Mouse (Mus musculus) left cerebral cortex, postnatal 10 days (tissue): Measurements from ENCODE around the gene Bbx. TPM values are rescaled to one million over a fixed set of nuclear protein-coding genes. Genes with fewer than 3 reads are reported as not detected.

Experiments
- total RNA-seq, 2 experiments: library from RNA; stranded (reverse); gene quantifications; 2 replicates each; pipeline ENCODE4 v1.2.3; 2021

Bbx gene
- total RNA-seq, 2 experiments from 2014 or later, result 8.8 to 9.3 TPM

Other genes with a start within 250 kb of the Bbx start
- not detected for gene Ccdc54, start 158.8 kb upstream of the Bbx start, total RNA-seq